Mouse (Mus musculus) midbrain, postnatal 0 days (tissue): Measurements from ENCODE around the gene Fgfrl1. TPM values are rescaled to one million over a fixed set of nuclear protein-coding genes. Genes with fewer than 3 reads are reported as not detected.

Experiments
- ATAC-seq: fragments of 200-750 bp; cut with Nextera tagmentation; 2 replicates; pipeline ENCODE4 v1.8.0; 2017; ENCODE audit warnings: moderate number of reproducible peaks, mild to moderate bottlenecking, moderate TSS enrichment, moderate library complexity; ENCODE audit not compliant: low FRiP score
- DNase-seq: peaks from one replicate; pipeline ENCODE4 v3.0.0-alpha.2; 2015; ENCODE audit warnings: low spot score
- H3K27ac ChIP-seq: fragments of 300-500 bp; sonication (generic); 2 replicates; pipeline ENCODE4 v1.5.1; 2014; ENCODE audit warnings: low read depth, mild to moderate bottlenecking, low read length, mixed read lengths
- H3K27me3 ChIP-seq: fragments of 300-500 bp; sonication (generic); 2 replicates; pipeline ENCODE4 v1.6.1; 2014; ENCODE audit warnings: low read length, control low read depth, mixed read lengths; ENCODE audit not compliant: insufficient read depth
- H3K36me3 ChIP-seq: fragments of 300-500 bp; sonication (generic); 2 replicates; pipeline ENCODE4 v1.6.1; 2014; ENCODE audit warnings: low read length, control low read depth, mixed read lengths; ENCODE audit not compliant: insufficient read depth
- H3K4me1 ChIP-seq: fragments of 300-500 bp; sonication (generic); 2 replicates; pipeline ENCODE4 v1.6.1; 2014; ENCODE audit warnings: mild to moderate bottlenecking, control low read depth, antibody characterized with exemption, low read length, mixed read lengths; ENCODE audit not compliant: insufficient read depth
- H3K4me2 ChIP-seq: fragments of 300-500 bp; sonication (generic); 2 replicates; pipeline ENCODE4 v1.6.1; 2014; ENCODE audit warnings: low read depth, mild to moderate bottlenecking, low read length, mixed read lengths; ENCODE audit not compliant: poor library complexity, severe bottlenecking
- H3K4me3 ChIP-seq: fragments of 300-500 bp; sonication (generic); 2 replicates; pipeline ENCODE4 v1.5.1; 2014; ENCODE audit warnings: low read depth, mild to moderate bottlenecking, low read length, moderate library complexity
- H3K9ac ChIP-seq: fragments of 300-500 bp; sonication (generic); replicated peaks from 2 replicates; pipeline ENCODE4 v1.6.1; 2014; ENCODE audit warnings: mild to moderate bottlenecking, low read length, moderate library complexity, mixed read lengths; ENCODE audit not compliant: poor library complexity, severe bottlenecking
- H3K9me3 ChIP-seq: fragments of 300-500 bp; sonication (generic); 2 replicates; pipeline ENCODE4 v1.6.1; 2016; ENCODE audit warnings: low read length, control low read depth
- CTCF ChIP-seq: IDR thresholded peaks from 2 replicates; pipeline ENCODE4 v1.5.1; 2016; ENCODE audit warnings: antibody characterized with exemption, mild to moderate bottlenecking
- WGBS: fragments of 180-500 bp; shearing (Covaris S2); extraction: QIAGEN DNeasy Blood & Tissue Kit; methylation state at CpG from one replicate; pipeline ENCODE4 v1.1.7; 2014; 5-methylcytosine and 5-hydroxymethylcytosine counted together
- polyA plus RNA-seq: library from polyadenylated mRNA; unstranded; fragments of >200 nt; fragmentation: Nextera tagmentation; extraction: Ambion mirVana; gene quantifications from 2 replicates; pipeline ENCODE4 v1.2.1, GENCODE M21; 2015
- total RNA-seq: library from RNA; depleted of rRNA; stranded (reverse); fragments of >200 nt; gene quantifications from 2 replicates; pipeline ENCODE4 v1.2.3, GENCODE M21; 2014

Gene Fgfrl1
- total and polyA plus RNA-seq, 2 experiments from 2014 or later = 5.7 to 20.4 TPM

DNA sequence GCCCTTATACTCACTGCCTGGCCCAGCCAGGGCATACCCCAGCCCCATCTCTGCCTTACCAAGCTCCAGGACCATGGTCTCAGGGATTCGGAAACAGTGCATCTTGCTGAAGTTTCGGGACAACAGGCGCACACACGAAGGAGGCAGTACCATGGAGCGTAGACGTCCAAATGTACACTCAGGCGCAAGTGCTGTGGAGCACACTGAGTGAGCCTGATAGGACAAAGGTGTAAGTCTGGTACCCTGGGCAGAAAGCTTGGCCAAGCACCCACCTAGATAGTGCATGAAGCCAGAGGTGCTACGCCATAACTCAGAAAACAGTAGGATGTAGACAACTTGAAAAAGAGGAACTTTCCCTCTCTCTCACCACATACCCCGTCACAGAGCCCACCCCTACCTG is 36.8 kb upstream of the Fgfrl1 start:
- Histone ChIP-seq H3K4me1 (peaks cover 6% of the 10 kb centered on the region; the same call in 1 of the 2 replicates), H3K27me3 (no peaks in the 10 kb centered on the region), H3K9me3 (no peaks in the 10 kb centered on the region), H3K4me2 (no peak overlapping the region), H3K9ac (no peak overlapping the region), H3K4me3 (no peak overlapping the region), H3K36me3 (peaks cover 62% of the 10 kb centered on the region), H3K27ac (no peak overlapping the region)
- DNase-seq (no peak), ATAC-seq (no peak)
- TF ChIP-seq CTCF = no peak
- 93% methylated on average over 9 of the region's 9 CpGs for WGBS

DNA sequence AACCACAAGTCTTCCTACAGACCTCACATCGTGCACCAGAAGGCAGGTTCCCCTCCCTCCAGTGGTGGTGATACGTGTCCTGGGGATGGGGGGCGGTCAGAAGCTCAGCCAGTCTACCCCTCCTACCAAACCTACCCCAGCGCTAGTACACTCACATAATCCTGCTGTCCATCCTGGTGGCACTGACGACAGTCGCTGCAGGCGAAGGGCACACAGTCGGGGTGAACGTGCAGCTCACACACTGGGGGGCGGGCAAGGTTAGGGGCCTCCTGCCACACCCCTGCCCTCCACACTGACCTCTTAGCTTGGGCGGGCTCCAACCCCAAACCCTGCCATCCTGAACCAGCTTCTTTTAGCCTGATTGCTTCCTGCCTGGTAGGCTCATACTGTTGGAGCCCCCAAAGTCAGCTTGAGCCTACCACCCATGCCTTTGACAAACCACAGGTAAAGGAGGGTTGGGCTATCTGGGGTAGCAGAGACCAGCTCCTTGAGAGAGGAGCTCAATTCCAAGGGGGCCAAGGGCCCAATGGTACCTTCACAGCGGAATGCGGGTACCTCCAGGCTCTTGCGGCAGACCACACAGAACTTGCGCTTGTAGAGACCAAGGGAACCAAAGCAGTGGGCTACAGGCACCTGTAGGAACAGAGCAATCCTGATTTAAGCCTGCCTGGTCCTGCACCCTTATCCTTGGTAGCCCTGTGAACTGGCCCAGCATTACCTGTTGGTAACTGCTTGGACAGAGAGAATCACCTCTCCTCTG is 36.1 kb upstream of the Fgfrl1 start:
- no peak for ATAC-seq
- H3K36me3 ChIP-seq = peaks cover 56% of the 10 kb centered on the region

DNA sequence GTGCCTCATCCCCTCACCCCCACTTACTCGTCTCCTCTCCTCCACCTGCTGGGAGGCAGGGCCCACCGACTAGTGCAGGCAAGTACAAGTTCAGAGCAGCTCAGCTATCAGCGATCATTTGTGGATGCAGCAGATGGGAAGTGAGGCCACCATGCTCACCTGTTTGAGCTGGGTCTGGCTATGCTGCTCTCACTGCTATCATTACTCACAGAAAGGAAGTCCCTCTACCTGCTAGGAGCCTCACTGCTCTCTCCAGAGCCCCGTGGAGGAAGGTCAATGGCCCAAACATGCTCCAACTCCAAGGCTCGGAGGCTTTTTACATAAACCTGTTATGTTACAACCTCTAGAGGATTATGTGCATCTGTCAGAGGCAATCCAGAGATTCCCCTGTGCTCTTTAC is 34.8 kb upstream of the Fgfrl1 start:
- no peak for DNase-seq
- 82% methylated on average over 5 of the region's 5 CpGs for WGBS
- peaks cover 52% of the 10 kb centered on the region for H3K36me3 ChIP-seq
- no peaks in the 10 kb centered on the region for H3K27me3 ChIP-seq
- ATAC-seq = no peak
- H3K27ac ChIP-seq = no peak overlapping the region
- H3K4me1 ChIP-seq = peaks cover 6% of the 10 kb centered on the region; the same call in 1 of the 2 replicates
- no peak overlapping the region for H3K4me2 ChIP-seq
- TF ChIP-seq CTCF = no peak
- no peaks in the 10 kb centered on the region for H3K9me3 ChIP-seq
- no peak overlapping the region for H3K9ac ChIP-seq
- H3K4me3 ChIP-seq = no peak overlapping the region

More for the DNA sequence above, 36.1 kb upstream of the Fgfrl1 start:
- Histone ChIP-seq H3K9me3 (no peaks in the 10 kb centered on the region), H3K27me3 (no peaks in the 10 kb centered on the region), H3K9ac (no peak overlapping the region), H3K4me1 (peaks cover 6% of the 10 kb centered on the region; the same call in 1 of the 2 replicates), H3K4me2 (no peak overlapping the region), H3K27ac (no peak overlapping the region), H3K4me3 (no peak overlapping the region)
- no peak for DNase-seq
- 91% methylated on average over 15 of the region's 15 CpGs for WGBS
- no peak for TF ChIP-seq CTCF

DNA sequence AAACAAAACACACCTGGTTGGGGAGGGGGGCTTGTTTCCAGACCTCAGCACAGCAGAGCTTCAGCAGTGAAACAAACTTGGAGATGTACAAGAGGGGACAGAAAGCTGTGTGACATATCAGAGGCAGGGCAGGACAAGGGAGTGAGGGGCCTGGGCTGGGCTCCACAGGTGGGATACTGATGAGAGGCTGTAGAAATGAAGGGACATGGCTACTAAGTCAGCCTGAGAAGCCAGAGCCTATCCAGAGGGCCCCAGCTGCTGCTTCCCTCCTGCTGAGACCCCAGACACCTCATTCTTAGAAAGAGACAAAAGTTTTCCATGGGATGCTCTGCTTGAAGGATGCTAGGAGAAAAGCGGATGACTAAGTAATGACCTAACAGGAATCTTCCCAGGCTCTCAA is 33.6 kb upstream of the Fgfrl1 start:
- no peak overlapping the region for H3K9ac ChIP-seq
- no peak for TF ChIP-seq CTCF
- no peak overlapping the region for H3K4me2 ChIP-seq
- no peak overlapping the region for H3K4me3 ChIP-seq
- DNase-seq (no peak), ATAC-seq (no peak)
- H3K36me3 ChIP-seq = peaks cover 40% of the 10 kb centered on the region
- H3K27me3 ChIP-seq = no peaks in the 10 kb centered on the region
- H3K27ac ChIP-seq = no peak overlapping the region
- WGBS = 75% methylated on average over 1 of the region's 1 CpGs
- H3K4me1 ChIP-seq = peaks cover 6% of the 10 kb centered on the region; the same call in 1 of the 2 replicates
- no peaks in the 10 kb centered on the region for H3K9me3 ChIP-seq

DNA sequence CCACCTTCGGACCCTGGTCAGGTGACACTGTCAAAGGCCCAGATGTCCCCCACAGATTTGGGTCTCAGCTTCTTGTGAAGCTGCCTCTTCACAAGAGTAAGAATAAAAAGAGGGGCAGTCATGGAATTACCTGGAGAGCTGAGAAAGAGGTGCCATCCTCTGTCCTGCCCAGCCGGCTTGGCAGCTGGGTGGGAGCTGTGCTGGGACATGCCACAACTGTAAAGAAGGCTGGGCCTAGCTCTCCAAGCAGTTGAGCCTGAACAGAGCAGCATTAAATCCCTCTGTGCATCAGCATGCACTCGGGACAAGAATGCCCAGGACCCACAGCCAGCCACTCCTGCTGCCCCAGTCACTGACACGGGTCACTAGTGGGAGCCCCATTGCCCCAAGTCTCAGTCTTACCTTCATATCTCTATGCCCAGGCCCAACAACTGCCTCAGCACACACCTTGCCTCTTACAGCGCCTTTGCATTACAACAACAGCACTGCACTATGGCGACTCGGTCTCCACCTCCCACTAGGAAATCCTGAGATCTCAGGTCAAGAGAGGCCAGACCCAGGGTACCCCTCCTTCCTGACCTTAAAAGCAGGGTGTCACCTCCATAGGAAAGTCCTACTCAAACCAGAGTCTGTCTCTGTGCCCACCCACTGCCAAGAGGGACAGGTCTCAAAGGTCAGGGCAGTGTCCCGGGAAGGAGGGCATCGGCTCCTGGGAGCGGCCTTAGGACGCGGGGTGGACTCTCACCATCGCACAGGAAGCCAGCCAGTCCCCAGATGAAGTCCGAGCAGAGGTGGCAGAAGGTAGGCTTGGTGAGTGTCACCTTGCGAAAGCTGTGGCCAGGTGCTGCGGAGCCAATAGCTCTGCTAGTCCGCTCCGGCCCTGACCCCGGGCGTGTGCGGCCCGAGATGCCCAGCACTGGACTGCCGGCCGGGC is 32.2 kb upstream of the Fgfrl1 start, which contains the start of gene Idua:
Gene Idua, plus strand, starts transcription at position 634 of the 934 bp plus-strand sequence.
- Histone ChIP-seq H3K27me3 (no peaks in the 10 kb centered on the region), H3K4me3 (peak within 1 kb of the TSS; percentile 93), H3K36me3 (peaks cover 26% of the 10 kb centered on the region), H3K4me1 (peaks cover 6% of the 10 kb centered on the region; the same call in 1 of the 2 replicates), H3K9me3 (no peaks in the 10 kb centered on the region), H3K27ac (peak within 1 kb of the TSS; percentile 51), H3K9ac (peak within 1 kb of the TSS; percentile 96), H3K4me2 (peak within 1 kb of the TSS; percentile 94)
- DNase-seq (no peak), ATAC-seq (peak; percentile 41)
- 9% methylated on average over 24 of the region's 24 CpGs for WGBS
- no peak for TF ChIP-seq CTCF
